Comparison of ENCODE assay signal across 26 mouse cellular contexts in the genomic region with DNA sequence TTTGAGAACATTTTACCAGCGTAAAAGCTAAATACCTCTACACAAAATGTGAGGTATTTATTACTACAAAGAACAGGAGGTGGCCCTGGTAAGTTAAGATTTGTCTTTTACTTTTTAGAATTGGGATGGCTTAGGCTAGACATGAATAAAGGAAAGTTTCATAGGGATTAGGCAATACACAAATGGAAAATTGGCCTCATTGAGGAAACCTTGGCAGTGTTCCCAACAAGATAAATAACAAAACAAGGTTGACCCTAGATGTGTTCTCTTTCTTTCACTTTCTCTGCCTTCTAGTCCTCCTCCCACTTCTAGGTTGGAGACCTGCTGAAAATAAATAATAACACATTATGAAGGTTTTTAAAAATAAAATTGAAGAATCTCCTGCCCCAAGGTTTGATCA.
"Had no signal": no experiment of that assay in that cellular context is flagged by ENCODE, and none has a peak within 500 bp of the region (broad histone marks: within the 10 kb centered on the region; RNA-seq: fewer than 3 reads in every experiment).

No protein-coding gene starts in this region.

- H3K27ac ChIP-seq: gastrocnemius, adult 2 months; heart, embryonic 10.5 days; hindbrain, embryonic 13.5 days; hindbrain, embryonic 15.5 days; hindbrain, postnatal 0 days; kidney, embryonic 15.5 days; kidney, postnatal 0 days; limb, embryonic 13.5 days; limb, embryonic 15.5 days; liver, embryonic 14.5 days had no signal

- H3K27me3 ChIP-seq: heart, embryonic 12.5 days; hindbrain, embryonic 13.5 days; hindbrain, embryonic 15.5 days; kidney, embryonic 15.5 days; limb, embryonic 13.5 days; limb, embryonic 15.5 days had no signal

- H3K9ac ChIP-seq: heart, embryonic 12.5 days; hindbrain, embryonic 13.5 days; hindbrain, embryonic 15.5 days; kidney, embryonic 15.5 days; limb, embryonic 13.5 days; limb, embryonic 15.5 days; liver, embryonic 14.5 days had no signal

- ATAC-seq: hindbrain, postnatal 0 days; intestine, embryonic 16.5 days had no signal

- H3K9me3 ChIP-seq: heart, embryonic 10.5 days; heart, embryonic 12.5 days; hindbrain, embryonic 13.5 days; kidney, embryonic 15.5 days; limb, embryonic 13.5 days; limb, embryonic 15.5 days had no signal

- DNase-seq: gastrocnemius, adult 2 months; gastrocnemius, postnatal 10 days; gastrocnemius, postnatal 25 days; heart, adult 18-20 months; heart, postnatal 14 days; heart, postnatal 36 days; kidney, adult 11 months; kidney, adult 2 months; kidney, adult 9 months; kidney, postnatal 14 days; kidney, postnatal 36 days; layer of hippocampus, adult 9-11 months; layer of hippocampus, postnatal 36 days; left cerebral cortex, postnatal 4 days had no signal

- H3K4me2 ChIP-seq: heart, embryonic 12.5 days; hindbrain, embryonic 13.5 days; hindbrain, embryonic 15.5 days; kidney, embryonic 15.5 days; limb, embryonic 13.5 days; limb, embryonic 15.5 days; liver, embryonic 11.5 days had no signal

- H3K36me3 ChIP-seq: heart, embryonic 10.5 days; heart, embryonic 12.5 days; hindbrain, embryonic 13.5 days; hindbrain, embryonic 15.5 days; kidney, embryonic 15.5 days; limb, embryonic 13.5 days; limb, embryonic 15.5 days had no signal

- H3K4me1 ChIP-seq: heart, embryonic 10.5 days; hindbrain, embryonic 13.5 days; hindbrain, embryonic 15.5 days; kidney, embryonic 15.5 days; limb, embryonic 13.5 days; limb, embryonic 15.5 days had no signal

- H3K4me3 ChIP-seq: gastrocnemius, adult 2 months; heart, embryonic 10.5 days; heart, embryonic 12.5 days; hindbrain, embryonic 13.5 days; hindbrain, embryonic 15.5 days; kidney, embryonic 15.5 days; limb, embryonic 13.5 days; limb, embryonic 15.5 days had no signal
